Mouse (Mus musculus): ENCODE data around the gene Elovl2.
A peak's percentile ranks its signal among the peaks of the same experiment; 100 is the strongest.
"Not testable (repeated sequence)": the region's sequence is repeated elsewhere in the genome, so short reads cannot be mapped to it uniquely, and the experiment has no call there.

Gene Elovl2

GRCm38 (mm10) chr13:41220304-41220834 lies at the start of gene Elovl2:
Gene Elovl2 (minus strand): TSS chr13:41220405.
- DNase-seq, result peak; percentile 85 to 88

GRCm38 (mm10) chr13:41267827-41268408 lies 47.7 kb upstream of the Elovl2 start:
- DNase-seq, result peak; percentile 30 to 49

- DNase-seq, result no peak
Observed at GRCm38 (mm10) chr13:41263304-41264006, 43.2 kb upstream of the Elovl2 start.

- DNase-seq, result not testable (repeated sequence)
Observed at GRCm38 (mm10) chr13:41261617-41262016, 41.4 kb upstream of the Elovl2 start.

GRCm38 (mm10) chr13:41257851-41258250 lies 37.6 kb upstream of the Elovl2 start:
- no peak for DNase-seq

GRCm38 (mm10) chr13:41256962-41257361 lies 36.8 kb upstream of the Elovl2 start:
- no peak for DNase-seq

- no peak for DNase-seq
Observed at GRCm38 (mm10) chr13:41256126-41256525, 35.9 kb upstream of the Elovl2 start.

- no peak for DNase-seq
Observed at GRCm38 (mm10) chr13:41252736-41253135, 32.5 kb upstream of the Elovl2 start.

GRCm38 (mm10) chr13:41252141-41252540 lies 31.9 kb upstream of the Elovl2 start:
- no peak for DNase-seq

- DNase-seq, result no peak
Observed at GRCm38 (mm10) chr13:41251667-41252066, 31.5 kb upstream of the Elovl2 start.

- DNase-seq, result not testable (repeated sequence)
Observed at GRCm38 (mm10) chr13:41251232-41251631, 31.0 kb upstream of the Elovl2 start.

- no peak for DNase-seq
Observed at GRCm38 (mm10) chr13:41250318-41250981, 30.2 kb upstream of the Elovl2 start.

GRCm38 (mm10) chr13:41249538-41250317 lies 29.5 kb upstream of the Elovl2 start, which contains the start of gene Smim13:
Gene Smim13 (plus strand): TSS chr13:41249844.
- peak; percentile 94 to 97 for DNase-seq

- DNase-seq, result peak; percentile 44 to 58
Observed at GRCm38 (mm10) chr13:41248751-41249520, 28.7 kb upstream of the Elovl2 start.

- no peak for DNase-seq
Observed at GRCm38 (mm10) chr13:41244306-41244830, 24.2 kb upstream of the Elovl2 start.

- no peak for DNase-seq
Observed at GRCm38 (mm10) chr13:41241557-41241956, 21.4 kb upstream of the Elovl2 start.

- DNase-seq, result peak in 1 of 2 experiments; percentile 61
Observed at GRCm38 (mm10) chr13:41238805-41239130, 18.6 kb upstream of the Elovl2 start.

GRCm38 (mm10) chr13:41238035-41238804 lies 18.0 kb upstream of the Elovl2 start:
- no peak for DNase-seq

GRCm38 (mm10) chr13:41235845-41236741 lies 15.9 kb upstream of the Elovl2 start:
- no peak for DNase-seq

- no peak for DNase-seq
Observed at GRCm38 (mm10) chr13:41235181-41235580, 15.0 kb upstream of the Elovl2 start.

Measured in cerebellum, postnatal 10 days (tissue).